Mouse (Mus musculus) mouse trophoblast stem cell (cell line): ENCODE results near the gene Nup93.

Experiments
- in situ Hi-C, 2 experiments: fragments of 300-500 bp; cut with MseI, MboI; formaldehyde crosslinking; loops; 2 replicates in 1 of 2; 3 replicates in 1 of 2; pipeline ENCODE4 v1.15.1; 2025

Nup93 gene

GRCm38 (mm10) chr8:94266344-94267191, 52.2 kb downstream of the Nup93 start:
- in situ Hi-C loops: no loop called here

- in situ Hi-C loops: no loop called here
Measured at GRCm38 (mm10) chr8:94268359-94268890, 54.1 kb downstream of the Nup93 start.

GRCm38 (mm10) chr8:94270309-94270708, 55.9 kb downstream of the Nup93 start:
- in situ Hi-C loops: no loop called here

- in situ Hi-C loops: no loop called here
Measured at GRCm38 (mm10) chr8:94271102-94271501, 56.7 kb downstream of the Nup93 start.

GRCm38 (mm10) chr8:94272612-94273011, 58.2 kb downstream of the Nup93 start:
- in situ Hi-C loops: no loop called here

GRCm38 (mm10) chr8:94273289-94273850, 59.0 kb downstream of the Nup93 start:
- in situ Hi-C loops: no loop called here

- in situ Hi-C loops: no loop called here
Measured at GRCm38 (mm10) chr8:94274030-94274429, 59.7 kb downstream of the Nup93 start.

GRCm38 (mm10) chr8:94278295-94278694, 63.9 kb downstream of the Nup93 start:
- in situ Hi-C loops: no loop called here

GRCm38 (mm10) chr8:94280001-94280613, 65.7 kb downstream of the Nup93 start:
- in situ Hi-C loops: no loop called here

- in situ Hi-C loops: no loop called here
Measured at GRCm38 (mm10) chr8:94282453-94282985, 68.2 kb downstream of the Nup93 start.

- in situ Hi-C loops: no loop called here
Measured at GRCm38 (mm10) chr8:94284204-94284603, 69.8 kb downstream of the Nup93 start.

- in situ Hi-C loops: no loop called here
Measured at GRCm38 (mm10) chr8:94290606-94291005, 76.2 kb downstream of the Nup93 start.

GRCm38 (mm10) chr8:94292072-94292471, 77.7 kb downstream of the Nup93 start:
- in situ Hi-C loops: no loop called here

GRCm38 (mm10) chr8:94292626-94293025, 78.3 kb downstream of the Nup93 start:
- in situ Hi-C loops: no loop called here

GRCm38 (mm10) chr8:94295687-94296086, 81.3 kb downstream of the Nup93 start:
- in situ Hi-C loops: no loop called here

- in situ Hi-C loops: no loop called here
Measured at GRCm38 (mm10) chr8:94296312-94296991, 82.1 kb downstream of the Nup93 start.

- in situ Hi-C loops: no loop called here
Measured at GRCm38 (mm10) chr8:94297101-94297500, 82.7 kb downstream of the Nup93 start.

GRCm38 (mm10) chr8:94300809-94301208, 86.4 kb downstream of the Nup93 start:
- in situ Hi-C loops: no loop called here

GRCm38 (mm10) chr8:94304412-94304811, 90.0 kb downstream of the Nup93 start:
- in situ Hi-C loops: no loop called here

- in situ Hi-C loops: no loop called here
Measured at GRCm38 (mm10) chr8:94306989-94307513, 92.7 kb downstream of the Nup93 start.

- in situ Hi-C loops: no loop called here
Measured at GRCm38 (mm10) chr8:94307652-94308051, 93.3 kb downstream of the Nup93 start.
